Mouse (Mus musculus): Measurements from ENCODE around the gene Hoxc10. TPM values are rescaled to one million over a fixed set of nuclear protein-coding genes. Genes with fewer than 3 reads are reported as not detected.

The Hoxc10 gene
- total RNA-seq, 2 experiments from 2014 or later = not detected

DNA sequence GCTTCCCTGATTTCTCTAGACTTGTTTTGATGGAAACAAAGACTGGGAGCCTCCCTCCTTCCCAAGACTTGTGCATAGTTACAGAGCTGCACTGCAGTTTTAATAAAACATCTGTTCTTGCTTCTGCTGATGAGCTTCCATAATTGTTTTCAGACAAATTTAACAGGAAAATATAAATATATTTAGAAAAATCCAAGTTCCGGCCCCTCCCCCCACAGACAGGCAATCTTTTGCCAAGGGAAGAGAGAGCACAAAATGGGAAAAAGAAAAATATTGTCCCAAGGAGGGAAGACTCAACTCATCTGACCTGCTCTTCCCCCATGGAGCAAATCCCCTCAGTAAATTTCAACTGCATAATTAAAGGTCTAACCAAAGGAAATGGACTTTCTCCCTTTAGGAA is 39.7 kb downstream of the Hoxc10 start:
- no peak for DNase-seq
- intact Hi-C loops (cut with DNase I) = no loop called here

GRCm38 (mm10) chr15:103009265-103010111 is 42.9 kb downstream of the Hoxc10 start:
- DNase-seq = no peak
- intact Hi-C loops (cut with DNase I) = loop anchor here (5.0 kb wide), 1 partner anchor 123 kb away; no protein-coding TSS in a partner anchor

GRCm38 (mm10) chr15:103010112-103010846 is 43.7 kb downstream of the Hoxc10 start:
- intact Hi-C loops (cut with DNase I) = loop anchor here (5.0 kb wide), 1 partner anchor 122 kb away; no protein-coding TSS in a partner anchor
- DNase-seq = no peak

DNA sequence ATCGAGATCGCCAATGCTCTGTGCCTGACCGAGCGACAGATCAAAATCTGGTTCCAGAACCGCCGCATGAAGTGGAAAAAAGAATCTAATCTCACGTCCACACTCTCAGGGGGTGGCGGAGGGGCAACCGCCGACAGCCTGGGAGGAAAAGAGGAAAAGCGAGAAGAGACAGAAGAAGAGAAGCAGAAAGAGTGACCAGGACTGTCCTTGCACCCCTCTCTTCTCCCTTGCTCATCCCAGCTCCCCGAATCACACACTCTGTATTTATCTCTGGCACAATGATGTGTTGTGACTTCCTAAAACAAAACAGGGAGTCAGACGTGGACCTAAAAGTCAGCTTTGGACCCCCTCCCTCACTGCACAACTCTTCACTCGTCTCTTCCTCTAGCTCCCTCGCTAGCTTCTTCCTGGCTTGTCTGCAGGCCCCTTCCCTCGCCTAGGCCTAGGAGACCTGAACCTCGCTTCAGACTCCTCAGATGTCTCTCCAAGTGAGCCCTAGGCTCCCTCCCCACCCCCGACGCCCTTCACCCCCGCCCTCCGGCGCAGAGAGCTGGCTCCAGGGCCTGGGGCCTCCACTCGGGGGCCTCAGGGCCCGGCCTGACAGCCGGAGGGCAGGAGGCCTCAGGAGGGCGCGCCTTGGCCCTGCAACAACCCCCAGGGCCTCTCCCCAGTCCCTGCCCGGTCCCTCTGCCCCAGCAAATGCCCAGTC is 44.4 kb downstream of the Hoxc10 start:
- intact Hi-C loops (cut with DNase I) = loop anchor here (5.0 kb wide), 1 partner anchor 121 kb away; no protein-coding TSS in a partner anchor
- DNase-seq = no peak

GRCm38 (mm10) chr15:103011928-103012486 is 45.4 kb downstream of the Hoxc10 start:
- intact Hi-C loops (cut with DNase I) = loop anchor here (2.0 to 5.0 kb wide), 2 partner anchors 120 to 153 kb away; no protein-coding TSS in a partner anchor
- DNase-seq = no peak

GRCm38 (mm10) chr15:103013238-103013984 is 46.8 kb downstream of the Hoxc10 start:
- intact Hi-C loops (cut with DNase I) = loop anchor here (2.0 to 5.0 kb wide), 2 partner anchors 119 to 151 kb away; no protein-coding TSS in a partner anchor

DNA sequence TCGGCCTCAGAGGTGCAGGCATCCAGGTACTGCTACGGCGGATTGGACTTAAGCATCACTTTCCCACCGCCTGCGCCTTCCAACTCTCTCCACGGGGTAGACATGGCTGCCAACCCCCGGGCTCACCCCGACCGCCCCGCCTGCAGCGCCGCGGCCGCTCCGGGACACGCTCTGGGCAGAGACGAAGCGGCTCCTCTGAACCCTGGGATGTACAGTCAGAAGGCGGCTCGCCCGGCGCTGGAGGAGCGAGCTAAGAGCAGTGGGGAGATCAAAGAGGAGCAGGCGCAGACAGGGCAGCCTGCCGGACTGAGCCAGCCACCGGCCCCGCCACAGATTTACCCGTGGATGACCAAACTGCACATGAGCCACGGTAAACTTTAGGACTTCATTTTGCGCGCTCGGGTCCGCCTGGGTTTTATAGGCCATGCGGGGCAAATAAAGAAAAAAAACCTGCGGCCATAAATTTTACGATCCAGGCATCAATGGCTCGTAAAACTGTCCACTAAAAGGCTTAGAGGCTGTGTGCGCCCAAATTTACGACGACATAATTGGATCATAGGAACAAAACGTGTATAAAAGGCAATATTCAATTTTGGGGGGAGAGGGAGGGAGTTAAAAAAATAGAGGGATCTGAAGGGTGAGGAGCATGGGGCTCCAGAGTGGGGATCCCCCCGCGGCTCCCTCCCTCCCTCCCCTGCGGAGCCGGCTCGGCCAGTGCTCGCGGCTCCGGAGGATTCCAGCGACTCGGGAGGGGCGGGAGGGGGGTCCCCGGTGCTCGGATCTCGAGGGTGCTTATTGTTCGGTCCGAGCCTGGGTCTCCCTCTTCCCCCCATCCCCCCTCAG is 47.8 kb downstream of the Hoxc10 start:
- intact Hi-C loops (cut with DNase I) = loop anchor here (5.0 kb wide), 1 partner anchor 118 kb away; no protein-coding TSS in a partner anchor
- DNase-seq = no peak

More at GRCm38 (mm10) chr15:103013238-103013984, 46.8 kb downstream of the Hoxc10 start:
- DNase-seq = peak; percentile 61 to 65

- intact Hi-C loops (cut with DNase I) = no loop called here
- no peak for DNase-seq
These were observed 48.4 kb downstream of the Hoxc10 start for GRCm38 (mm10) chr15:103015009-103015399.

DNA sequence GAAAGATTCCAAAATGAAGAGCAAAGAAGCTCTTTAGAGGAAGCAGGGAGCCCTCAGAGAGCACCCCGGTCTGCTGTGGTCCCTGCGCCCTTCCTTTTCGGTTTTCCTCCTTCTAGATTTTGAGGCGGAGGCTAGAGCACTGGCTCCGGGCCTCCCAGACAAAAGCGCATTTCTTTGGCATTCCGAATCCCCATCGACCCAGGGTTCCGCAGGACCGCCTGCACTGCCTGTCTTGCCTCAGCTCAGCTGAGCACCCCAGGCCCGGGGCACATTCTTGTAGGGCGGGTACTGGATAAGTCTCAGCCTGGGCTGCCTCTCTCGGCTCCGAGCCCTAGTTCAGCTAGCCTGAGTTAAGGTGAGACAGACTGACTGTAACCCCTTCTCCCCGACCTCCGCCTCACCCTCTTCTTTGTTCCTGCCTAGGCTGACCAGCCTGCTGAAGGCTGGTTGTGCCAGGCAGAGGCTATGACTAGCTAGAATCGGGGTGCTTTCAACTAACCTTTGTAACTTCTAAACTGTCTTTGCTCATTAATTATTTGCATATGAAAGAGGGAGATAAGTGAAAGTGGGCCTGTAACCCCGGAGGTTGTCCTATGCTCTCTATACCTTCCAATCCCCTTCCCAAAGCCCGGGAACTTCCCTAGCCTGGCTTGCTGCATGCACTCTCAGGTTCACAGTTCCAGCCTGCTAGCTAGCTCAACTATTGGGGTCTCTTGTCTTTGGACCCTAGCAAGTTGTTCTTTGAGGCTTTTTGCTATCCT is 49.0 kb downstream of the Hoxc10 start:
- intact Hi-C loops (cut with DNase I) = no loop called here
- DNase-seq = no peak

GRCm38 (mm10) chr15:103018636-103019035 is 52.0 kb downstream of the Hoxc10 start, which contains the start of gene Hoxc4:
TSS of gene Hoxc4 (plus strand) at chr15:103018934.
- intact Hi-C loops (cut with DNase I) = no loop called here
- no peak for DNase-seq

DNA sequence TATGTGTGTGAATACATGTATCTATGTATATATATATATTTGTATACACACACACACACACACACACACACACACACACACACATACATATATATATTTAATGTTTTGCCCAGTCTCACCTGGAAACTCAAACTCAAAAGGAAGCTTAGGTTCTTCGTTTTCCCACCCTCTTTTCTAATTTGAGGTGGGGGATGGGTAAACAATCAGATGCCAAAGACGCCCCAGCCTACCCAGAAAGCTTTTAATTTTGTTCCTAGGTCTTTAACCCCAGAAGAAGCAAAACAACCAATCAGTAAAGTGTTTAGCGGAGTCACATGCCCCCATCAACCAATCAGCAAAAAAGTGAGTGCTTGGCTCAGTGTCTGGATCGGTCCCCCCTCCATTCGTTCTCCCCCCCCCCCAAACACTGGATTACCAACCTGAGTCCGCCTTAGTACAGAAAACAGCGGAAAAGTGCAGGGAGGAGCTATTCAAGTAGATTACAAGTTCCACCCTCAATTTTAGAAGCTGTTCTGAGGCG is 54.4 kb downstream of the Hoxc10 start:
- intact Hi-C loops (cut with DNase I) = no loop called here
- DNase-seq = no peak

Small RNAs within 50 kb of the gene (microRNA-seq; reads per million reads assigned to microRNA genes)
- gene Mir196a-2 (0.54 to 0.72 reads per million in 2 experiments), gene Mir615 (0.36 to 13.2 reads per million in 2 experiments)

Other genes with a start within 250 kb of the Hoxc10 start
- 100 to 1,000 TPM in 1 of 2 experiments, 10 to 100 TPM in 1; 89.5 to 104 TPM for gene Calcoco1, start 244.6 kb upstream of the Hoxc10 start, total RNA-seq (2021)
- not detected for gene Hoxc13, start 45.7 kb upstream of the Hoxc10 start, total RNA-seq (2021)
- gene Hoxc12, start 30.0 kb upstream of the Hoxc10 start, total RNA-seq (2021) = not detected
- gene Hoxc11, start 12.4 kb upstream of the Hoxc10 start, total RNA-seq (2021) = not detected
- not detected for gene Hoxc5, start 647 bp downstream of the Hoxc10 start, total RNA-seq (2021)
- not detected for gene Hoxc9, start 9.6 kb downstream of the Hoxc10 start, total RNA-seq (2021)
- gene Hoxc8, start 23.8 kb downstream of the Hoxc10 start, total RNA-seq (2021) = not detected
- not detected for gene Hoxc6, start 31.5 kb downstream of the Hoxc10 start, total RNA-seq (2021)
- under 1 TPM in 1 of 2 experiments, not detected in 1; 0.31 TPM for gene Hoxc4, start 52.1 kb downstream of the Hoxc10 start, total RNA-seq (2021)
- gene Smug1, start 200.3 kb downstream of the Hoxc10 start, total RNA-seq (2021) = 10 to 100 TPM; 13.5 to 14.0 TPM